Comparison of ENCODE assay signal across 8 mouse cellular contexts in the genomic region with DNA sequence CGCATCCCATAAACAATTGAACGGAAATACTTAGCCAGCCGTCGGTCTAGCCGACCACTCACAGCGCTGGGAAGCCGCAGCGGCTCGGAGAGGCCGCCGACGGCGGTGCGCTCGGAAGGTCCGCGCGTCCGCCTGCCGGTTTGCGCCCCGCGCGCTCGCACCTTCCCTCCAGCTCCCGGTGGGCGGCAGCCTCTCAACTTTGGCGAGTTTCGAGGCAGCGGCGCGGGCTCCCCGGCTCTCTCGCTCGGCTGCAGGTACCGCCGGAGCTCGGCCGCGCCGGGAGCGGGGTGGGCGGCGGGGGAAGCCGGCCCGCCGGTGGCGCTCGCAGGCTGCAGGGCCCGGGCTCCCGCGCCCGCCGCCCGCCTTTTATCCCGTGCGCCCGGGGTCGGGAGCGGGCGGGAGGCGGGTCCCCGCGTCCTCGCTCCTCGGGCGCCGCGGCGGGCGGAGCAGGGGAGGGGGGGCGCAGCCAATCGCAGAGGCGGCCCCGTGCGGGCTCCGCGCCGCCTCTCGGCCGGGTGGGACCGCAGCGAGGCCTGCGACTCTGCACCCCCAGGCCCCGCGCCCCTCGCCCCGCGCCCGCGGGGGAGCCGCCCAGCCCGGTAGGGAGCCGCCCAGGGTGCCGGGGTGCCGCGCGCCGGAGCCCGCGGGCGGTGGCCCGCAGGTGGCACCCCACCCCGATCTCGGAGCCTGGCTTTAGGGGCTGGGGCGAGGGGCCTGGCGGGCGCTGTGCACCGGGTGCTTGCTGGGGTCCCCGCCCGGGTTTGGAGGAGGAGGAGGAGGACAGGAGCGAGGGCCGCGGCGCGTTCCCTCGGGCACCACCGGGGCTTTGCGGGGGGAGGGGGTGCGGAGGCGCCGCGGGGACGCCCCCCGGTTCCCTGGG. TPM values are rescaled to one million over a fixed set of nuclear protein-coding genes. Genes with fewer than 3 reads are reported as not detected.
DNase-seq lines count a peak whose midpoint lies in the region; ATAC-seq and TF ChIP-seq lines count a peak whose summit lies in the region.

A gene (plus strand): TSS at position 197 of the 880 bp plus-strand sequence.
A gene (minus strand): TSS at position 377 of the 880 bp plus-strand sequence.

- H3K4me2 ChIP-seq in forebrain, embryonic 15.5 days (replicated peaks), result peak within 1 kb of the TSS; percentile 94
- peak within 1 kb of the TSS; percentile 73 for H3K4me2 ChIP-seq in lung, embryonic 15.5 days

- peak within 1 kb of the TSS; percentile 85 for H3K9ac ChIP-seq in forebrain, embryonic 15.5 days (replicated peaks)
- H3K9ac ChIP-seq in lung, embryonic 15.5 days, result peak within 1 kb of the TSS; percentile 65

- under 1% methylated on average over 77 of the region's 125 CpGs for WGBS in forebrain, embryonic 15.5 days
- WGBS in lung, embryonic 15.5 days, result 0% methylated on average over 115 of the region's 125 CpGs

- peaks cover 8% of the 10 kb centered on the region for H3K4me1 ChIP-seq in forebrain, embryonic 15.5 days
- peaks cover 23% of the 10 kb centered on the region; the same call in 1 of the 2 replicates for H3K4me1 ChIP-seq in lung, embryonic 15.5 days

- H3ac ChIP-seq in C2C12 (ENCODE audit: control insufficient read depth, insufficient read length, low read depth), result peak within 1 kb of the TSS; percentile 56

- no peaks in the 10 kb centered on the region for H3K79me2 ChIP-seq in C2C12 (ENCODE audit: control insufficient read depth, insufficient read depth)

- intact Hi-C loops in heart, postnatal 25 days (cut with DNase I), result loop anchor here (5.0 kb wide), 2 partner anchors 130 to 335 kb away; no protein-coding TSS in a partner anchor

- peak within 1 kb of the TSS; percentile 38 for H3K4me3 ChIP-seq in C2C12 (ENCODE audit: insufficient read depth, poor library complexity, severe bottlenecking)
- H3K4me3 ChIP-seq in forebrain, embryonic 15.5 days, result peak within 1 kb of the TSS; percentile 90
- H3K4me3 ChIP-seq in lung, embryonic 15.5 days, result peak within 1 kb of the TSS; percentile 61

- H3K27ac ChIP-seq in forebrain, embryonic 15.5 days (replicated peaks), result peak within 1 kb of the TSS; percentile 73
- peak within 1 kb of the TSS; percentile 66 for H3K27ac ChIP-seq in lung, embryonic 15.5 days

- no peak for TF ChIP-seq CTCF in C2C12 (IDR thresholded peaks at IDR 0.05; ENCODE audit: control insufficient read depth, insufficient read depth, insufficient read length)

- H3K9me3 ChIP-seq in forebrain, embryonic 15.5 days, result no peaks in the 10 kb centered on the region
- H3K9me3 ChIP-seq in lung, embryonic 15.5 days, result no peaks in the 10 kb centered on the region

- H3K36me3 ChIP-seq in C2C12 (ENCODE audit: control insufficient read depth, insufficient read depth), result no peaks in the 10 kb centered on the region
- H3K36me3 ChIP-seq in forebrain, embryonic 15.5 days, result no peaks in the 10 kb centered on the region
- H3K36me3 ChIP-seq in lung, embryonic 15.5 days, result no peaks in the 10 kb centered on the region

- H3K27me3 ChIP-seq in C2C12 (ENCODE audit: control insufficient read depth, insufficient read depth, insufficient read length), result peaks cover 8% of the 10 kb centered on the region
- H3K27me3 ChIP-seq in forebrain, embryonic 15.5 days, result peaks cover 13% of the 10 kb centered on the region
- peaks cover 17% of the 10 kb centered on the region for H3K27me3 ChIP-seq in lung, embryonic 15.5 days

- H3K79me3 ChIP-seq in C2C12 (ENCODE audit: low read depth), result peaks cover 2% of the 10 kb centered on the region

- peak; percentile 81 for DNase-seq in adrenal gland, postnatal 14 days
- DNase-seq in heart, postnatal 25 days (ENCODE audit: low spot score), result peak; percentile 55
- peak; percentile 19 to 62 for DNase-seq in layer of hippocampus, adult 18-20 months (ENCODE audit: low spot score in 2 of 2)
- DNase-seq in ovary, postnatal 10 days (ENCODE audit: low spot score), result peak; percentile 58
- DNase-seq in thymus, postnatal 14 days, result peak; percentile 72

- peak; percentile 95 for ATAC-seq in forebrain, embryonic 15.5 days (replicated peaks)
- ATAC-seq in lung, embryonic 15.5 days (ENCODE audit: borderline replicate concordance, extremely low read depth, low FRiP score, low TSS enrichment), result peak; percentile 92

TF ChIP-seq in C2C12, 6 proteins besides CTCF, POLR2A, EP300 and RAD21:
- TF ChIP-seq MYOG (IDR thresholded peaks at IDR 0.05; ENCODE audit: control insufficient read depth, extremely low read depth, insufficient read length) (no peak), MYOD1 (IDR thresholded peaks at IDR 0.05; ENCODE audit: control insufficient read depth, insufficient read length, low read depth) (no peak), FOSL1 (IDR thresholded peaks at IDR 0.05; ENCODE audit: insufficient read depth, low read length, poor library complexity, severe bottlenecking) (no peak), USF1 (IDR thresholded peaks at IDR 0.05; ENCODE audit: low read depth) (no peak), CEBPB (IDR thresholded peaks at IDR 0.05; ENCODE audit: low read depth) (no peak), MAX (IDR thresholded peaks at IDR 0.05) (no peak)

RNA-seq across cellular contexts. Expression of the first gene that starts in this region (rescaled TPM):
- polyA plus RNA-seq in C2C12 (2012; fragmentation: generic; extraction: Trizol), result 0.32 TPM
- 23.0 and 35.1 TPM in 2 replicates for total RNA-seq in adrenal gland, postnatal 14 days (2021)
- polyA plus RNA-seq in forebrain, embryonic 15.5 days (2015; fragmentation: Nextera tagmentation; extraction: Ambion mirVana), result 3.1 and 4.1 TPM in 2 replicates
- total RNA-seq in heart, postnatal 25 days (2021), result 1 to 10 TPM; 2.3 to 2.5 TPM
- 1 to 10 TPM; 6.0 to 6.9 TPM for total RNA-seq in layer of hippocampus, adult 18-20 months (2021)
- polyA plus RNA-seq in lung, embryonic 15.5 days (2015; fragmentation: Nextera tagmentation; extraction: Ambion mirVana), result 5.3 and 5.7 TPM in 2 replicates

RNA-seq across cellular contexts. Expression of the second gene that starts in this region (rescaled TPM):
- polyA plus RNA-seq in C2C12 (2012; fragmentation: generic; extraction: Trizol), result 0.71 TPM
- total RNA-seq in adrenal gland, postnatal 14 days (2021), result 10.2 and 11.2 TPM in 2 replicates
- 4.7 and 6.5 TPM in 2 replicates for polyA plus RNA-seq in forebrain, embryonic 15.5 days (2015; fragmentation: Nextera tagmentation; extraction: Ambion mirVana)
- total RNA-seq in heart, postnatal 25 days (2021), result 1 to 10 TPM; 5.2 to 7.0 TPM
- 10 to 100 TPM; 21.2 to 22.8 TPM for total RNA-seq in layer of hippocampus, adult 18-20 months (2021)
- polyA plus RNA-seq in lung, embryonic 15.5 days (2015; fragmentation: Nextera tagmentation; extraction: Ambion mirVana), result 5.5 and 6.0 TPM in 2 replicates

Comparison
In these comparisons a context has a peak if more than half of its experiments do, and no peak if none do; other contexts are left out.
1. Peak in every context shown above with its lines: DNase-seq, ATAC-seq, H3K4me3 ChIP-seq and H3K27ac ChIP-seq.
2. H3K4me3 ChIP-seq: peak in every context shown above with its lines; median percentile 90 in forebrain, embryonic 15.5 days; 61 in lung, embryonic 15.5 days; 38 in C2C12.